In genomic region chr14:118783326-118783935, GRCm38 (mm10) we compare ENCODE assay signal across 19 mouse cellular contexts. TPM values are rescaled to one million over a fixed set of nuclear protein-coding genes. Genes with fewer than 3 reads are reported as not detected.
DNase-seq lines count a peak whose midpoint lies in the region; ATAC-seq lines count a peak whose summit lies in the region.
"Had no signal": no experiment of that assay in that cellular context is flagged by ENCODE, and none has a peak within 500 bp of the region (broad histone marks: within the 10 kb centered on the region; RNA-seq: fewer than 3 reads in every experiment).

No protein-coding gene starts in this region.

- 67% methylated on average over 17 of the region's 17 CpGs for WGBS in midbrain, embryonic 16.5 days
- WGBS in midbrain, embryonic 15.5 days: 64% methylated on average over 17 of the region's 17 CpGs
- 56% methylated on average over 17 of the region's 17 CpGs for WGBS in forebrain, embryonic 16.5 days

- no peaks in the 10 kb centered on the region for H3K27me3 ChIP-seq in midbrain, embryonic 16.5 days (ENCODE audit: control insufficient read depth, insufficient read depth, low read depth, low read length)
- no peaks in the 10 kb centered on the region for H3K27me3 ChIP-seq in midbrain, embryonic 15.5 days (replicated peaks)
- H3K27me3 ChIP-seq in forebrain, embryonic 16.5 days (replicated peaks; ENCODE audit: control insufficient read depth, insufficient read depth, low read length): no peaks in the 10 kb centered on the region; the same call in 1 of the 2 replicates
- H3K27me3 ChIP-seq: embryonic facial prominence, embryonic 15.5 days; hindbrain, embryonic 13.5 days; intestine, embryonic 15.5 days; midbrain, embryonic 13.5 days had no signal

- peak; percentile 39; the same call in 1 of the 2 replicates for ATAC-seq in midbrain, embryonic 16.5 days
- no peak for ATAC-seq in midbrain, embryonic 15.5 days (replicated peaks)
- ATAC-seq in forebrain, embryonic 16.5 days: no peak
- ATAC-seq: intestine, embryonic 15.5 days; midbrain, embryonic 13.5 days had no signal

- H3K4me3 ChIP-seq in midbrain, embryonic 16.5 days (ENCODE audit: low read depth, low read length): no peak overlapping the region
- H3K4me3 ChIP-seq in midbrain, embryonic 15.5 days: no peak overlapping the region
- no peak overlapping the region for H3K4me3 ChIP-seq in forebrain, embryonic 16.5 days (replicated peaks; ENCODE audit: low read length)
- H3K4me3 ChIP-seq: embryonic facial prominence, embryonic 15.5 days; hindbrain, embryonic 13.5 days; intestine, embryonic 15.5 days; limb, embryonic 12.5 days; midbrain, embryonic 13.5 days had no signal

- intact Hi-C loops in left cerebral cortex, postnatal 4 days (cut with DNase I): no loop called here

- no peaks in the 10 kb centered on the region for H3K9me3 ChIP-seq in midbrain, embryonic 16.5 days (replicated peaks; ENCODE audit: control insufficient read depth, low read length, poor library complexity, severe bottlenecking)
- H3K9me3 ChIP-seq in midbrain, embryonic 15.5 days: no peaks in the 10 kb centered on the region
- H3K9me3 ChIP-seq in forebrain, embryonic 16.5 days (ENCODE audit: control insufficient read depth, low read length): no peaks in the 10 kb centered on the region
- H3K9me3 ChIP-seq: embryonic facial prominence, embryonic 15.5 days; hindbrain, embryonic 13.5 days; intestine, embryonic 15.5 days; limb, embryonic 12.5 days; midbrain, embryonic 13.5 days had no signal

- no peaks in the 10 kb centered on the region for H3K36me3 ChIP-seq in midbrain, embryonic 16.5 days (ENCODE audit: control insufficient read depth, insufficient read depth, low read length)
- no peaks in the 10 kb centered on the region for H3K36me3 ChIP-seq in midbrain, embryonic 15.5 days (replicated peaks)
- no peaks in the 10 kb centered on the region for H3K36me3 ChIP-seq in forebrain, embryonic 16.5 days (ENCODE audit: control insufficient read depth, insufficient read depth)
- H3K36me3 ChIP-seq: embryonic facial prominence, embryonic 15.5 days; hindbrain, embryonic 13.5 days; intestine, embryonic 15.5 days; limb, embryonic 12.5 days; midbrain, embryonic 13.5 days had no signal

- no peaks in the 10 kb centered on the region for H3K4me1 ChIP-seq in midbrain, embryonic 16.5 days (ENCODE audit: control insufficient read depth, insufficient read depth, low read length)
- no peaks in the 10 kb centered on the region for H3K4me1 ChIP-seq in midbrain, embryonic 15.5 days
- no peaks in the 10 kb centered on the region for H3K4me1 ChIP-seq in forebrain, embryonic 16.5 days (replicated peaks; ENCODE audit: control insufficient read depth, insufficient read depth, low read length)
- H3K4me1 ChIP-seq: intestine, embryonic 15.5 days had no signal

- no peak overlapping the region for H3K27ac ChIP-seq in midbrain, embryonic 16.5 days (ENCODE audit: low read length)
- no peak overlapping the region for H3K27ac ChIP-seq in midbrain, embryonic 15.5 days
- H3K27ac ChIP-seq in forebrain, embryonic 16.5 days (ENCODE audit: low read length): no peak overlapping the region
- H3K27ac ChIP-seq: embryonic facial prominence, embryonic 15.5 days; hindbrain, embryonic 13.5 days; intestine, embryonic 15.5 days; limb, embryonic 12.5 days; macrophage; midbrain, embryonic 13.5 days had no signal

- H3K4me2 ChIP-seq in midbrain, embryonic 16.5 days (ENCODE audit: low read length): no peak overlapping the region
- no peak overlapping the region for H3K4me2 ChIP-seq in midbrain, embryonic 15.5 days
- H3K4me2 ChIP-seq in forebrain, embryonic 16.5 days (ENCODE audit: low read length): no peak overlapping the region
- H3K4me2 ChIP-seq: embryonic facial prominence, embryonic 15.5 days; hindbrain, embryonic 13.5 days; intestine, embryonic 15.5 days; limb, embryonic 12.5 days; lung, embryonic 14.5 days; midbrain, embryonic 13.5 days had no signal

- DNase-seq in adrenal gland, adult (ENCODE audit: inconsistent age in 2 of 2, low spot score in 1 of 2): peak; percentile 64 to 82
- DNase-seq in adrenal gland, adult 18-20 months (ENCODE audit: low spot score in 2 of 2): no peak
- peak; percentile 88 for DNase-seq in kidney, adult 8-10 months
- DNase-seq in kidney, postnatal 36 days: peak; percentile 77 to 89
- DNase-seq in left cerebral cortex, postnatal 4 days: no peak
- DNase-seq: cerebellum, adult 11-12 months; heart, adult 18-20 months; heart, postnatal 10 days; lung, embryonic 14.5 days; thymus, postnatal 4 days had no signal

- H3K9ac ChIP-seq in midbrain, embryonic 16.5 days (ENCODE audit: low read depth, low read length): no peak overlapping the region
- H3K9ac ChIP-seq in midbrain, embryonic 15.5 days: no peak overlapping the region
- no peak overlapping the region for H3K9ac ChIP-seq in forebrain, embryonic 16.5 days (replicated peaks; ENCODE audit: low read depth, low read length)
- H3K9ac ChIP-seq: embryonic facial prominence, embryonic 15.5 days; hindbrain, embryonic 13.5 days; intestine, embryonic 15.5 days; limb, embryonic 12.5 days; lung, embryonic 14.5 days; midbrain, embryonic 13.5 days had no signal

RNA-seq across cellular contexts. Expression of gene Cldn10, which starts 4.3 kb away (rescaled TPM):
- total RNA-seq in adrenal gland, adult 18-20 months (2021): 1 to 10 TPM; 1.3 to 1.5 TPM
- 1.5 and 7.2 TPM in 2 replicates for polyA plus RNA-seq in midbrain, embryonic 16.5 days (2015; fragmentation: Nextera tagmentation; extraction: Ambion mirVana)
- 1.8 TPM in 2 replicates for polyA plus RNA-seq in midbrain, embryonic 15.5 days (2015; fragmentation: Nextera tagmentation; extraction: Ambion mirVana)
- total RNA-seq in left cerebral cortex, postnatal 4 days (2021): 1 to 10 TPM; 5.4 to 6.7 TPM
- polyA plus RNA-seq in forebrain, embryonic 16.5 days (2015; fragmentation: Nextera tagmentation; extraction: Ambion mirVana): 1.8 and 1.9 TPM in 2 replicates
- polyA plus RNA-seq: macrophage had no signal

Comparison
In these comparisons a context has a peak if more than half of its experiments do, and no peak if none do; other contexts are left out.
1. DNase-seq: peak in adrenal gland, adult (2 of 2), kidney, adult 8-10 months (2 of 2) and kidney, postnatal 36 days (2 of 2); none in adrenal gland, adult 18-20 months (0 of 2) and left cerebral cortex, postnatal 4 days (single experiment).